Mouse (Mus musculus) gastrocnemius, postnatal 25 days (tissue): Measurements from ENCODE around the gene Hnmt. TPM values are rescaled to one million over a fixed set of nuclear protein-coding genes. Genes with fewer than 3 reads are reported as not detected.

Source experiments
- total RNA-seq, 2 experiments: library from RNA; stranded (reverse); gene quantifications; 1 replicate in 1 of 2; 2 replicates in 1 of 2; pipeline ENCODE4 v1.2.3; 2021

Gene Hnmt
- total RNA-seq, 2 experiments from 2014 or later: 4.1 to 5.6 TPM

Other genes with a start within 250 kb of the Hnmt start
- not detected for gene Tbpl2, start 47.2 kb upstream of the Hnmt start, total RNA-seq
- gene Il1f8, start 103.8 kb upstream of the Hnmt start, total RNA-seq: not detected
- gene Il1f9, start 137.1 kb upstream of the Hnmt start, total RNA-seq: not detected
- not detected for gene Il1f6, start 166.0 kb upstream of the Hnmt start, total RNA-seq
- not detected for gene Il1f5, start 227.6 kb upstream of the Hnmt start, total RNA-seq
- gene Il1f10, start 241.8 kb upstream of the Hnmt start, total RNA-seq: not detected